Mouse (Mus musculus): ENCODE results near the gene Ift22.
A peak's percentile ranks its signal among the peaks of the same experiment; 100 is the strongest.

Ift22 gene

DNA sequence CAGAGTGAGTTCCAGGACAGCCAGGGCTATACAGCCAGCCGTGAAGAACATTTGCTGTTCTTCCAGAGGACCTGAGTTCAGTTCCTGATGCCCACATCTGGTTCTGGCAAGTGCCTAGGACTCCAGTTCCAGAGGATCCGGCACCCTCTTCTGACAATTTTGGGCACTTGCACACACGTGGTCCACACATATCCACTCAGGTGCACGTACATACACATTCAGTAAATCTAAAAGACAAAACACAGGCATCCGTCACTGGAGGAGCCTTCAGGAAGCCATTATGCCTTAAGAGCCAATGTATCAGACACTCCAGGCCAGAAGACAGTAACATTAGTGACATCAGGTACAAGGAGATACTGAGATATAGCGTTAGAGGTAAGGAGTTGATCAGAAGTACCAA lies 42.6 kb downstream of the Ift22 start:
- DNase-seq = no peak

- no peak for DNase-seq
These were observed 44.2 kb downstream of the Ift22 start for GRCm38 (mm10) chr5:136952153-136952552.

- peak; percentile 94 to 96 for DNase-seq
These were observed 45.1 kb downstream of the Ift22 start, which contains the start of gene Fis1 for GRCm38 (mm10) chr5:136953015-136953414. Fis1 (plus strand) TSS chr5:136953275.

DNA sequence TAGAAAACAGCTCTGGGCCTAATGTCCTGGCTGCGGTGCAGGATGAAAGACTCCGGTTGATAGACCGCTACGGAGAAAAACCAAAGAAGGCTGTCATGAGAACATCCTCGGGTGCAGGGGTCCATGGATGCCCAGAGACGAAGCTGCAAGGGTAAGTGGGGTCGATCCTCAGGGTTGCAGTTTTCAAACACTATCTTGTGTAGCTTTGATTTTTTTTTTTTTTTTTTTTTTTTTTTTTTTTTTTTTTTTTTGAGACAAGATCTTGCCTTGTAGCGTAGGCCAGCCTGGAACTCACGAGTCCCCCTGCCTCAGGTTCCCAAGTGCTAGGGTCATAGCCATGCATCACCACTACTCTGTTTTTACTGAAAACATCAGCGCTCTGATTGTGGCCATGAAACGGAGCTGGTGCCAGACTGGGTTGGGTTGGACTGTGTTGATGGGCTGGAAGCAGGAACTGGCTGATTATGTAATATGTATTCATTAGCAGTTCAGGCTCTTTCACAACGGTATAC lies 45.5 kb downstream of the Ift22 start:
- DNase-seq = peak; percentile 41 to 57

DNA sequence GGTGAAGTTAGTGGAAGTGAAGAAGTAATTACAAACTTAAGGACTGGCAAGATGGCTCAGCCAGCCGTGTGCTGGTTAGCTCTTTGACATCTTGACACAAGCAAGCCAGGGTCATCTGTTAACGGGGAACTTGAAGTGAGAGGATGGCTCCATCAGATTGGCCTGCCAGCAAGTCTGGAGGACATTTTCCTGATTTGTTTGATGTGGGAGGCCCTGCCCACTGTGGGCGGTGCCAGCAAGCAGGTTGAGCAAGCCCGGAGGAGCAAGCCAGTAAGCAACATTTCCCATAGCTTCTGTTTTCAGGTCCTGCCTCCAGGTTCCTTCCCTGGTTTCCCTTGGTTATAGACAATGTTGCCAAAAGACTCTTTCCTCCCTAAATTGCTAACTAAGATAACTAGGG lies 47.7 kb downstream of the Ift22 start:
- no peak for DNase-seq

DNA sequence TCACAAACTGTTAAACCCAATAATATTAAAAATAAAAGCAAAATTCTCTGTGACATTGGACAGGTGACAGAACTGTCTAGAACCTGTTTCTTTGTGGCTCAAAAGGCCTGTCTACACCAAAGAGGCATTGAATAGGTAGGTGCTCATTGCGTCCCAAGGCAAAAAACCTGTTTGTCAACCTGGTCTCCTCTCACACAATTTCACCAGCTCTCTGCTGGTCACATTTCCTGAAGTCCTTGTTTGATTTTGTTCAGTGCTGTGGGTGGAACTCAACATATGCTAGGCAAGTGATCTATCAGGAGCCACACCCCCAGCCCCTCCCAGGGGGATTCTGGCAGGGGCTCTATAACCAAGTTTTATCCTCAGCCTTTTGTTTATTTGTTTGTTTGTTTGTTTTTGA lies 49.3 kb downstream of the Ift22 start:
- no peak for DNase-seq

GRCm38 (mm10) chr5:136958991-136959605 lies 51.1 kb downstream of the Ift22 start:
- no peak for DNase-seq

- DNase-seq = no peak
These were observed 52.1 kb downstream of the Ift22 start for GRCm38 (mm10) chr5:136960053-136960452.

GRCm38 (mm10) chr5:136961334-136961982 lies 53.5 kb downstream of the Ift22 start:
- peak in 1 of 2 experiments; percentile 26 for DNase-seq

- DNase-seq = peak; percentile 86 to 93
These were observed 54.1 kb downstream of the Ift22 start for GRCm38 (mm10) chr5:136961983-136962461.

DNA sequence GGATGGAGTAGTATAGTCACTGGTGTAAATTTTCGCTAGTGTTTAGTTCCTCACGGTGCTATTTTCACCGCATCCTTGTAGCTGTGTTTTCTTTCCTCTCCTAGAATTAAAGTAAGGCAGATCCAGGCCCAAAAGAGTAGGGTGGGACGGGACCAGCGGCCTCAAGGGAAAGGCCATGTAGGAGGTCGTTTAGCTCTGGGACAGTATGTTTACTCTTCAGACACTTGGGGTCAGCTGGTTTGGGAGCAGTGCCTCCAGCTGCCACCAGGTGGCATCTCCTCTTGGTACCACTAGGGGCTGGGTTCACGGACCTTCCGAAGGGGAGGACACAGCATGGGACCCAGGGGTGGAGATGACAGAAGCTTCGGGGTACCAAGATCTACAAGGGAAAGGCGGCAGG lies 54.6 kb downstream of the Ift22 start:
- DNase-seq = peak; percentile 81 to 83

DNA sequence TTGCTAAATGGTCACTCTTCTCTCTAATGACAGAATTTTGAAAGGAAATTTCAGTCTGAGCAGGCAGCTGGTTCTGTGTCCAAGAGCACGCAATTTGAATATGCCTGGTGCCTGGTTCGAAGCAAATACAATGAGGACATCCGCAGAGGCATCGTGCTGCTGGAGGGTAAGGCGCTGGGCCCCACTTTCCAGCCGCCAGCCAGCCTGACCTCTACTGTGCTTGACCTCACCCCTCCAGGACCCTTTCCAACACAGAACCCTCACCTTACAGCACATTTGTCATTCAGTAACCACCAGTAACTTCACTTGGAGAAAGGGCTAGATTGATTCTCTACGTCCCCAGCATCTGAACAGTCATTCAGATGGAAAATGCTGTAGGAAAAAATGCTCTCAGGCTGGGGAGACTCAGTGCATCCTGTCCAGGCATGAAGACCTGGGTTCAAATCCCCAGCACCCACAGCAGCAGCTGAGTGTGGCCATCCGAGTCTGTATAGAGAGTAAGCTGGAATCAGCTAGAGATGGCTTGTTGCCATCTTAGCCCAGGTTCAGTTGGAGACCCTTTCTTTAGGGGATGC lies 55.1 kb downstream of the Ift22 start:
- no peak for DNase-seq
